Mouse (Mus musculus): ENCODE measurements around the gene Pgk1.
"Not testable (repeated sequence)": the region's sequence is repeated elsewhere in the genome, so short reads cannot be mapped to it uniquely, and the experiment has no call there.

Pgk1 gene

DNA sequence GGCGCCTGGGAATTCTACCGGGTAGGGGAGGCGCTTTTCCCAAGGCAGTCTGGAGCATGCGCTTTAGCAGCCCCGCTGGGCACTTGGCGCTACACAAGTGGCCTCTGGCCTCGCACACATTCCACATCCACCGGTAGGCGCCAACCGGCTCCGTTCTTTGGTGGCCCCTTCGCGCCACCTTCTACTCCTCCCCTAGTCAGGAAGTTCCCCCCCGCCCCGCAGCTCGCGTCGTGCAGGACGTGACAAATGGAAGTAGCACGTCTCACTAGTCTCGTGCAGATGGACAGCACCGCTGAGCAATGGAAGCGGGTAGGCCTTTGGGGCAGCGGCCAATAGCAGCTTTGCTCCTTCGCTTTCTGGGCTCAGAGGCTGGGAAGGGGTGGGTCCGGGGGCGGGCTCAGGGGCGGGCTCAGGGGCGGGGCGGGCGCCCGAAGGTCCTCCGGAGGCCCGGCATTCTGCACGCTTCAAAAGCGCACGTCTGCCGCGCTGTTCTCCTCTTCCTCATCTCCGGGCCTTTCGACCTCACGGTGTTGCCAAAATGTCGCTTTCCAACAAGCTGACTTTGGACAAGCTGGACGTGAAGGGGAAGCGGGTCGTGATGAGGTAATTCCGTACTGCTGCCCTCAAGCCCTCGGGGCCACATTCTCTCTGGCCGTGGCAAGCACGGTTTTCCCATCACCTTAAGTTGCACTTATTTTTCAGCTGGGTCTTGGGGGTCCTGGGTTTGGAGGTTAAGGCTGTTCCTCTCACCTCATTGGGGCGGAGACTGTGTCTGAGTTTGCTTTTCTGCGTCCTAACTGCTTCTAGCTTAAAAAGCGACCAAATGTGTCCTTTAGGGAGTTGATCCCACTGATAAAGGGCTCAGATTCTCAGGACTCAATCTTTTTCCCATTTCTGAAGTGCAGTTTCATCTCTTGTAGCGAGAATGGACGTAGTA, at the start of gene Pgk1:
Gene Pgk1 (plus strand): TSS at position 388 of the 937 bp plus-strand sequence.
- in situ Hi-C loops (cut with MboI, MseI): no loop called here

DNA sequence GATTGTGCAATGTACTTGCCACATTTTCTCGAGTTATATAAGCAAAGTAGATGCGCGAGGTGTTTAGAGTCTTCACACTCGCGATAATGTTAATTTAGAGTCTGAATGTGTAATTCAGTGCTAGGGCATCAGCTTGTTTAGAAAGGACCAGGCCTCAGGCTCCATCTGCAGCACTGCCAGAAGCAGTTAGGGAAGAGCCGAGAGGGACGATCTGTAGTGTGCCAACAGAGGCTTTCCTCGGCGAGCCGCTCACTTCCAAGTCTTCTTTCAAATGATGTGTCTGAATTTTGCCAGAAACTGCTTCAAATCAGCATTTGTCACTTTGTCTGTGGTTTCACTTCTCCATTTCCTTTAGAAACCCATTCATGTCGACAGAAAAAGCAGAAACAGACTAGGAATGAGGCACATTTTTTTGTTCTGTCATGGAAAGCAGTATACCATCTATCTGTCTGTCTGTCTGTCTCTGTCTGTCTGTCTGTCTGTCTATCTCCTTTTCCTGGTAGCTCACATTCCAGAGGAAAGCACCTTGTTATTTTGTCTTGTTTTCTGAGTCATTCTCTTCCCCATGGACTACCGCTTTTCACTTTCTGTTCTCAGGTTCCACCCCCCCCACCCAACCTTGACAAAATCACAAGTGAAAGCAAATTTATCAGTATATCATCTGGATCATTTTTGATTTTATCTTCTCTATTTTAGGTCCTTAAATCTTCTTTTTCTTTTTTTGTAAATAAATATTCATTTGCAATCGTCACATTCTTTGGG, 47.4 kb upstream of the Pgk1 start:
- in situ Hi-C loops (cut with MboI, MseI): no loop called here

DNA sequence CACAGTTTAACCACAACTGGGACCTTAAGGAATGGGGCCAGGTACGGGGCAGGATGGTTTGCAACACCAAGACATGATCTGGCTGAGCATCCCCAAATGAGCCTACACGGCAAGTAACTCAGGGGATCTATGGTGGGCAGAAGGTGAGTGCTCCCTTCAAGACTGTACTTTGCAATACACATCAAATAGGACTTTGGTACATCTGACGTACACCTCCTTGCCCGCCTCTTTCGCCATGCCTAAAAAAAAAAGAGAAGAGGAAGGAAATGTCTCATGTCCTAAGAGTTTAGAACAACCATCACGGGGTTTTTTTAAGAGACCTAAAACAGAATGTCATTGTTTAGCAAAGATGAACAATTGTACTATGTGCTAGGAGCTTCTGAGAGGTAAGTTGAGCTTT, 44.0 kb upstream of the Pgk1 start, which contains the start of gene Tlr13:
Gene Tlr13 (plus strand): TSS at position 269 of the 400 bp plus-strand sequence.
- in situ Hi-C loops (cut with MboI, MseI): no loop called here

DNA sequence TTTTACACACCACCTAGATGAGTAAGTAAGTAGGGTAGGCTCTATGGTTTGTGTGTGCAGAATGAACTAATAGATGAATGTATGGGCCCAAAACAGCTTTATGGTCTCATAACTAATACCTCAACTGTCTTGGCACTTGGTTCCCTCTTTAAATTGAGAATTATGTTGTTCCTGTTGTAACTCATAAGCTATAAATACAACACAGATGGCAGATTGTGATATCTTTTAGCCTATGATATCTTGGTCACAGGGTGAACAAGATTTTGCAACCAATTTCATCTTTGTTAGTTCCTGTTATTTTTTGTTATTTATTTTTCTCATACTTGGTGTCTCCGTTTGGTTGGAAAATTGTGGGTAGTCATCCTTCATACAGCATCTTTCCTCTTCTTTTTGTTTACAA, 38.7 kb upstream of the Pgk1 start:
- in situ Hi-C loops (cut with MboI, MseI): no loop called here

DNA sequence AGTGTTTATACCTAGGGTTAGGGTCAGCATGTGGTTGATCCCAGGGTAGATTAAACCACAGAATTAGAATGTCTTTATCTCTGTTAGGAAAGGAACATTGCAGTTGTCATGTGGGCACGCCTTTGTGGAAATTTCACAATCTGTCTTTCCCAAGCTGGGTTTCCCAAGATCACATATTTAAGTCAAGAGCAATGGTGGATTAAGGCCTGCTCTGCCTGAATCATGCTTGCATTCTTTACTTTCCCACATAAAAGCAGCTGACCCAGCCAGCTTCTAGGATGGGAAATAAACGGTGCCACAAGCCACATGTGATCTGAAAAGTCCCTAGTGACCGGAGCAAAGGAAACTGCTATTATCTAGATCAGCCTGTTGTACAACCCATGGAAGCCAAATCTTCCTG, 37.4 kb upstream of the Pgk1 start:
- in situ Hi-C loops (cut with MboI, MseI): no loop called here

DNA sequence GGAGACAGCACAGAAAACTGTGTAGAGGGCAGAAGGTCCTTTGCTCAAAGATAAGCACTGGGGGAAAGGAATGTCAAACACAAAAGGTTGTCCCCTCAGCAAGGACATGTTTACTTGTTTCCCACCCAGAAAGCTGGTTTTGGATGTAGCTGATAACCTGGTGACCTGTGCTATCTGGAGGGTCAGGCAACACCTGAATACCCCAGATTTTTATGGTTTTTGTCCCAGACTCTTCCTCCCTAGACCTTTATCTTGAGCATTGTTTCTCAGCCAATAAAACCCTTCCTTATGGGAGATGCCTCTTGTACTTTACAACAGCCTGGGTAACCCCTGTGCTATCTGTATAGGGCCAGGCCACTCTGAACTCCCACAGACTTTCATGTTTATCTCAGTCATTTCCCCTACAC, 32.7 kb upstream of the Pgk1 start:
- in situ Hi-C loops (cut with MboI, MseI): no loop called here

DNA sequence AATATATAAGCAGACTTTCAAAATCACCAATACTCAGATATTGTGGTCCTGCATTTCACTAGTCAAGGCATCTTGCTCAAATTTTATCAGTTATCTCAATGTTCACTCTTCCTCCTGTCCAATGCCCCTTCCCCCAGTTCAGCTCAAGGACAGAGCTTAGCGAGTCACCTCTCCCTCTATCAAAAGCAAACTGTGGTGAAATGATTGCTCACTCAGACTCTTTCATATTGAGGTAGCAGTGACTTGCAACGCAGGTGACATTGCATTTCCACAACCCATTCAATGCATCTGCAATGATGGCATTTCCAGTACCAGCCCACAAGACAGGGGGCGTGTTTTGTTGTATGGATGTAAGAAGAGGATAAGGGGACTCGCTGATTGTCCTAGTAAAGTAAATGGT, 31.0 kb upstream of the Pgk1 start:
- in situ Hi-C loops (cut with MboI, MseI): no loop called here

DNA sequence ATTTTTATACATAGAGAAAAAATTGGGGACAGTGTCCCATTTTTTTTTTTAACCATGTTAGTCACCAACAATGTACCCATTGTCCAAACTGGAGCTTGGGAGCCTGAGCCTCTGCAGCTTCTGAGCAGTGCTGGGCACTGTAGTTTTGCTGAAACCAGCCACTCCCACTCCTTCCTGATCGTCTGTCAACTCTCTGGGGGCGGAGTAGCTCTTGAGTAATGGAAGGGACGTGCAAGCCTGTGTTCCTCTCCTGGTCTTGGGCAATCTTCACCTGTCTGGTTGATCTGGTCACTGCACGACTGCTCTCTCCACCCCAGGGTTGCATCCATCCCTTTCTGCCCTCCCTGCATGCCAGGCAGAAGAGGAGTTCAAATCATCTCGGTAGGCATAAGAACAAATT, 22.9 kb upstream of the Pgk1 start:
- in situ Hi-C loops (cut with MboI, MseI): no loop called here

DNA sequence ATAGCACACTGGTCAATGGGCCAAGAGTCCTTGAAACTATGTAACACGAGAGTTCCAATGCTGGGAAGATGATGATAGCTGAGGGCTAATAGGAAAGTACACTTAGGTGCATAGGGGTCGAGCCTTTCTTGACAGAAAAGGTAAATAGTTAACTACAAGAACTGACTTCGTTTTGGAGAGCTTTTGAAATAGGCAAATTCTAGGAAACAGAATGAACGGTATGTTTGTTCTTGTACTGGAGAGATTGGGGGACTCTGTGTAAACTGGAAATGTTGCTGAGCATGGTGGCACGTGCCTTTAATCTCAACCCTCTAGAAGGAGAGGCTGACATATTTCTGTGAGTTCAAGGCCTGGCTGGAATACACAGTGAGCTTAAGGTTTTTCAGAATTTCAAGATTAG, 22.3 kb upstream of the Pgk1 start:
- in situ Hi-C loops (cut with MboI, MseI): no loop called here

DNA sequence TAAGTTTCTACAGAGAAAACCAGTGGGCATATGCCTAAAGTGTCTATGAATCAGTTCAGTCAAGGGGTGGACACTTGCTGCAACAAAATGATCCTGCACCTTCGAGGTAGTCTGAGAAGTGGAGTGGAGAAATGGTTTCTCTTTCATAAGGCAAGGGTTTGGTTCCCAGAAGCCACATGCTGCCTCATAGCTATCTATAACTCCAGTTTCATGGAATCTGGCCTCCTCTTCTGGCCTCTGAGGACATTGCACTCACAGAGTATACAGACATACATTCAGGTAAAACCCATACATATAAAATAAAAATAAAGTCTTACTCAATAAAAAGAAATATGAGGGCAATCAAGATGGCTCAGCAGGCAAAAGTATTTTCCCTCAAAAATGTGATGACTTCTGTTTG, 21.8 kb upstream of the Pgk1 start:
- in situ Hi-C loops (cut with MboI, MseI): loop anchor here (5.0 kb wide), 1 partner anchor 143 kb away; no protein-coding TSS in a partner anchor

DNA sequence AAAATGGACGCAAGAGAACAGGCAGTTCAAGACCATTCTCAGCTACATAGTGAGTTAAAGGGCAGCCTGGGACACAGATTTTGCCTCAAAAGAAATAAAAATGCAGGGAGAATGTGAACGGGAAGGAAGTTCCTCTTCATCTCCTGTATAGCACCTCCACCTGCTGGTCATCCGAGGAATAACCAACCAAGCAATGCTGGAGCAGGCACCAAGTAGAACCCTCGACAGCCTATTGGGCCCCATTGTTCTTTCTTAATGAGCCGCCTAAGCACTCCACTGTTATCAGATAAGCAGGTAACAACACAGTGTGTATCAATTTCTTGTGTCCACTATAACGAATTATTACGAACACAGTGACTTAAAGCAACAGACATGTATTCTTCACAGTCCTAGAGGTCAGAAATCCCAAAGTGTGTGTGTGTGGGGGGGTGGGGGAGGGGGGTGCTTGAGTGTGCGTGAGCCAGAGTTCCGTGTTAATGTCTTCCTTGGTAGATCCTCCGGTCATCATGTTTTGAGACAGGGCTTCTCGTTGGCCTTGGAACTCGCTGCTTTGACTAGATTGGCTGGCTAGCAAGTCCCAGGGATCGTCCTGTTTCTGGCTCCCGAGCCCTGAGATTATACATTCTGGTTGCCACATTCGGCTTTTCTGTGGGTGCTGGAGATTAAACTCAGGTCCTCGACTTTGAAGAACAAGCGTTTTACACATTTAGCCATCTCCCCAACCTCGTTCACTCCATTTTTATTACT, 15.6 kb upstream of the Pgk1 start:
- in situ Hi-C loops (cut with MboI, MseI): no loop called here

DNA sequence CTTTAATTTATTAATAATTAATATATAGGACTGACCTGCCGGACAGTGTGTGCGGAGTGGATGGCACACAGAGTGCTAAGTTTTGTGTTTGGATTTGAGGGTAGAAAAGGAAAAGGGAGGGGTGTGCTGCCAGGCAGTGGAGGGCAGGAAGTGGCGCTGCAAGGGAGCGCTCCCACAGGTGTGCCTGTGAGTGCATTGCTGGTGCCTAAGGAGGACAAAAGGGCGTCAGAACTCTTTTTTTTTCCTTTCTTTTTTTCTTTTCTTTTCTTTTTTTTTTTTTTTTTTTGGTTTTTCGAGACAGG, 15.1 kb upstream of the Pgk1 start:
- in situ Hi-C loops (cut with MboI, MseI): no loop called here

DNA sequence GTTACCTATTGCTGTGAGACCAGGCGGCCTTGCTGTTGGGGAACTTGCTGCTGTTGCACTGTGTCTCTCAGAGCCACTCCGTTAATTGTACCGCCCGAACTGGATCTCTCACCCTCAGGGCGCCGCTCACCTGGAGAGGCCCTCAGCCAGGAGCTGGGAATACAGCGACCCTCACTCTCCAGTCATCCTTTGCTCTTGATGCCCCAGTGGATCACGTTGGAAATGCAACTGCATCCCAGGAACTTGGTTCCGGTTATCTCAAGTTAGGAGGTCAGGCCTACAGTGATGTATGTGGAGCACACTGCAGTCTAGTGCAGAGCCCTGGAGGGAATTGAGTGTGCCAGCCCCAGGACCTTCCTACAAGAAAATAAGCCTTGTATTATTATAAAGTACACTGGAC, 10.6 kb upstream of the Pgk1 start:
- in situ Hi-C loops (cut with MboI, MseI): no loop called here

DNA sequence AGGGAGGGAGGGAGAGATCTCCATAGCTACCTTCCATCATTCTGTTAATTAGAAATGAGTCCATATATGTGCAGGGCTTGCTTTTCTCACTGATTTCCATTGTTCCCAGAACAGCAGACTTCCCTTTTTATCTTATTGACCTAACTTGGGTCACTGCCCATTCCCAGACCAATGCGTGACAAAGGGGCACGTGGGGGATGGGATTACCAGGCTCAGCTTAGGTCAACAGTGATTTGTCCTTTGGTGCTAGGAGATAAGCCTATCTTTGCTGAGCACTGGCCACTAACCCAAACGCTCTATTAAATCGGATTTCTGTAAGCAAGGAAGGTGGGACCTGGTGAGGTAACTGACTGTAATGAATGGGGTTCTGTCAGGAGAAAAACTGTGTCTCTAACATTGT, 2.6 kb upstream of the Pgk1 start:
- in situ Hi-C loops (cut with MboI, MseI): no loop called here

DNA sequence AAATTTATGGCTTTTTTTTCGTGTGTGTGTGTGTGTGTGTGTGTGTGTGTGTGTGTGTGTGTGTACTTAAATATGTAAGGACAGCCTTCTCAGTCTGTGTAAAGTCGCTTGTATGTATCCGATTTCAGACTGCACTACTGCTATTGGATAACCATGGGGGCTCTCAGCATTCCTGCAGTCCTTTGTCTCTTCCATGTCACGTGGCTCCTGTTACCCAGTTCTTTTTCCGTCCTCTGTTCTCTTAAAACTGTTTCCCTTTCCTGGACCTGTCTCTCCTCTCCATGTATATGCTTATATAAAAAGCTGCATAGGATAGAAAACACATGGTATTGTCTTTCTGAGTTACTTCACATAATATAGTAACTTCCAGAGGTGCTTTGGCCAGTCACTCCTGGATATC, 1.2 kb upstream of the Pgk1 start:
- in situ Hi-C loops (cut with MboI, MseI): no loop called here

DNA sequence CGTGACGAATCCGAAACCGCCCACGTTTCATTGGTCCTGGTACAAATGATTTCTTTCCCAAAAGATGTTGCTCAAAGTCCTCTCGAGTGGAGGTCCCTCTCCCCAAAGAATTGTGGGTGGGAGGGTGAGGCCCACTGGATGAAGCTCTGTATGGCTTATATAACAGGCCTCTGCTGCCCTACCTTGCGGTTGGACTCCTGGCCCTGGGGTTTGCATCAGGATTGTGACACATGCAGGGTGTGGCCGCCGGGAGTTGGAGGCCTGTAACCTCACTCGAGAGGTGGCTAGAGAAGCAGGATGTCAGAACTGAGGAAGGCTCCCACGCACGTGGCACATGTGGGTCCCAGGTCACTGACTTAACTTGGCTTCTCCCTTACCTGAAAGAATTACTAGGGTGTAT, 837 bp downstream of the Pgk1 start:
- in situ Hi-C loops (cut with MboI, MseI): no loop called here

DNA sequence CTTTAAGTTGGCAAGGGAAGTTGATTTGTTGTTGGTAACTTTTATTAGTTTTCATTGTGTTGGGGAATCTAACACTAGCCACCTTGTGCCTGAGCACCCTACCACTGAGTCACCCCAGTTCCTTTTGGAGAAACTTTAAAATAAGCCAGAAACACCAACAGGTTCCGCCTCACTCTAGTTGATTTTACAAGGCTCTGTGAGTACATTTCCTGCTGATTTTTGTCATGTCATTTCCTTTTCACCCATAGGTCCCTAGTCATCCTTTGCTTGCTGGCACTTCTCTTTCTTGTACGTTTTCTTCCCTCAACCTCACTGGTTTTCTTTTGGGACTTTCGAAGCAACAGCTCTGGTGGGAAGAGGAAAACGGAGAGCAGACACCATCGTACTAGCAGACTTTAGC, 2.5 kb downstream of the Pgk1 start:
- in situ Hi-C loops (cut with MboI, MseI): no loop called here

DNA sequence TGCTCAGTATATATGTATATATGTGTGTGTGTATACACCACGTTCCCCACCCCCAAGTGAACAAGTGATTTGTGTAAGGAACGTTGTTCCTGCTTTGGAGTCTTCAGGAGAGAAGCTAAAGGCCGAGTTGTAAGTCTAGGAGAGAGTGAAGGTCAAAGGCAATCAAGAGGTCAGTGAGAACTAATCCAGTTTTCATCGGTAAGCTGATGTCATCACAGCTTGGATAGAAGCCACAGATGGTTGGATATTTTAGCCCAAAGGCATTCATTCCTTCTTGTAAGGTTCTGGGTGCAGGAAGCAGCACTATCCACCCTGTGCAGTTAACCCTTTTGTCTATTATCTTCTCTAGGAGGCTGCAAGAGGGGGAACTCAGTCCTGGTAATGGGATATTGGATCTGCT, 3.2 kb downstream of the Pgk1 start:
- in situ Hi-C loops (cut with MboI, MseI): no loop called here

DNA sequence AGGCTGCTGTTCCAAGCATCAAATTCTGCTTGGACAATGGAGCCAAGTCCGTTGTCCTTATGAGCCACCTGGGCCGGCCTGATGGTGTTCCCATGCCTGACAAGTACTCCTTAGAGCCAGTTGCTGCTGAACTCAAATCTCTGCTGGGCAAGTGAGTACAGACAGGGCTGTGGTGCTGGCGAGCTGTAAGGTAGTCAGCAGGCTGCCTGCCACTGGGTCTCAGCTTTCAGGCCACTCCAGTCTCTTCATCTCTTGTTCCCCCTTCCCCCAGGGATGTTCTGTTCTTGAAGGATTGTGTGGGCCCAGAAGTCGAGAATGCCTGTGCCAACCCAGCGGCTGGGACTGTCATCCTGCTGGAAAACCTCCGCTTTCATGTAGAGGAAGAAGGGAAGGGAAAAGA, 7.5 kb downstream of the Pgk1 start:
- in situ Hi-C loops (cut with MboI, MseI): not testable (repeated sequence)

DNA sequence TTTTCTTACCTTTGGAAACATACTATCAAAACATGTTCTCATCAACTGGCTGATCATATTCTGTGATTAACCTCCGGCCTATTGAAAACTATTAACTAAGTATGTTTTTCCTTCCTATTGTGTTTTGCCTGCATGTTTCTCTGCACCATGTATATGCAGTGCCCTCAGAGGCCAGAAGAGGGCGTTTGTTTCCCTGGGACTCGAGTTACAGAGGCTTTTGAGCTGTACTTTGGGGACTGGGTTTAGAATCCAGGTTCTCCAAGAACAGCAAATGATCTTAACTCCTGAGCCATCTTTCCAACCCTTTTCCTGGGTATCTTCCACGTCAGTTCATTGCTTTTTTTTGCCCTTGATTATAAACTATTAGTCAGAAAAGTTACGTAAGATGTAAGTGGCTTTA, 10.4 kb downstream of the Pgk1 start:
- in situ Hi-C loops (cut with MboI, MseI): no loop called here

DNA sequence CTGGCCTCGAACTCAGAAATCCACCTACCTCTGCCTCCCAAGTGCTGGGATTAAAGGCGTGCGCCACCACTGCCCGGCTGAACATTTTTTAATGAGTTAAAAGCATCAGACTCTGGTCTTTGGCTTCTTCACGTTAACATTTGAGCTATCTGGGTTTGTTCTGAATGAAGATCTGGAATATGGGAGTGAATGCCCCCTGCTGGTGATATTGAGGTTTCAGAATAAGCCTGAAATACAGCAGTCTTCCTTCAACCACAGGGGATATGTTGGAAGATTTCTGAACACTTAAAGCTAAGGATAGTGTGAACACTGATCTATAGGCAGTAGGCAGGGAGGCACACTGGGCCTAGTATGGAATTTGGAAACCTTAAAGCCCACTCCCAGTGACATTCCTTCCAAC, 12.0 kb downstream of the Pgk1 start:
- in situ Hi-C loops (cut with MboI, MseI): no loop called here

DNA sequence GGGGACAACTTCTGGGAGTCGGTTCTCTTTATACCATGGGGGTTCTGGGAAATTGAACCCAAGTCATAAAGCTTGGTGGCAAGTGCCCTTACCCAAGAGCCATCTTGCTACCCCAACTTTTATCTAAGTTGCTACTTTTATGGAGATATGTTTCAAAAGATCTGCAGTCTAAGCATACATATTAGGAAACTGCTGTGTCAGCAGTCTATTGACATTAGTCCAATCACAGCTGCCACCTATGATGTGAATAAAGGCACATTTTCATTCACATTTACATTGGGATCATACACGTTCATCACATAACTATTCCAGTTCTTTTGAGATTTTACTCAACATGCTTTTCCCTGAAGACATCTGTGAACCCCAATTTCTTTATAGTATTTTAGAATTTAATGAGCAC, 22.2 kb downstream of the Pgk1 start:
- in situ Hi-C loops (cut with MboI, MseI): no loop called here

All from regulatory T cell (primary cell).